Mouse (Mus musculus): ENCODE measurements at regions not wholly inside any gene's neighbourhood (a gene's known extent, or its start where the extent isn't known, plus 50 kb on each side); places are given as distances from the start of the nearest gene placed in this dataset.

- peak overlapping the region; percentile 80 for H3K27ac ChIP-seq (ENCODE audit: low read length)
- ATAC-seq = no peak
- peaks cover 4% of the 10 kb centered on the region; the same call in 1 of the 2 replicates for H3K4me1 ChIP-seq (ENCODE audit: insufficient read depth, low read depth, low read length)
- DNase-seq (ENCODE audit: low spot score) = peak; percentile 22
- H3K36me3 ChIP-seq (ENCODE audit: insufficient read depth, low read length) = no peaks in the 10 kb centered on the region
- H3K4me3 ChIP-seq (ENCODE audit: low read depth, low read length) = no peak overlapping the region
- H3K4me2 ChIP-seq (replicated peaks; ENCODE audit: low read depth, low read length) = no peak overlapping the region
- no peaks in the 10 kb centered on the region for H3K27me3 ChIP-seq (replicated peaks; ENCODE audit: insufficient read depth, low read length)
- H3K9me3 ChIP-seq (ENCODE audit: low read length) = no peaks in the 10 kb centered on the region
- WGBS = 36% methylated on average over 2 of the region's 2 CpGs
- H3K9ac ChIP-seq (replicated peaks; ENCODE audit: low read depth) = no peak overlapping the region
- no peak for TF ChIP-seq EP300 (IDR thresholded peaks at IDR 0.05)
- TF ChIP-seq CTCF (IDR thresholded peaks at IDR 0.05) = no peak
These were observed 52.0 kb upstream of the 4930432M17Rik start for GRCm38 (mm10) chr3:121618561-121618960.

GRCm38 (mm10) chr3:121618161-121618560 lies 52.4 kb upstream of the 4930432M17Rik start:
- no peaks in the 10 kb centered on the region for H3K9me3 ChIP-seq (ENCODE audit: low read length)
- H3K27me3 ChIP-seq (replicated peaks; ENCODE audit: insufficient read depth, low read length) = no peaks in the 10 kb centered on the region
- no peaks in the 10 kb centered on the region for H3K36me3 ChIP-seq (ENCODE audit: insufficient read depth, low read length)
- peaks cover 4% of the 10 kb centered on the region; the same call in 1 of the 2 replicates for H3K4me1 ChIP-seq (ENCODE audit: insufficient read depth, low read depth, low read length)
- TF ChIP-seq CTCF (IDR thresholded peaks at IDR 0.05) (no peak), EP300 (IDR thresholded peaks at IDR 0.05) (no peak)
- H3K4me2 ChIP-seq (replicated peaks; ENCODE audit: low read depth, low read length) = no peak overlapping the region
- no peak for ATAC-seq
- DNase-seq (ENCODE audit: low spot score) = no peak
- H3K27ac ChIP-seq (ENCODE audit: low read length) = peak overlapping the region; percentile 80
- 62% methylated on average over 2 of the region's 2 CpGs for WGBS
- H3K4me3 ChIP-seq (ENCODE audit: low read depth, low read length) = no peak overlapping the region
- H3K9ac ChIP-seq (replicated peaks; ENCODE audit: low read depth) = no peak overlapping the region

- Histone ChIP-seq H3K4me3 (ENCODE audit: low read depth, low read length) (no peak overlapping the region), H3K9me3 (ENCODE audit: low read length) (no peaks in the 10 kb centered on the region), H3K27me3 (replicated peaks; ENCODE audit: insufficient read depth, low read length) (no peaks in the 10 kb centered on the region), H3K4me1 (ENCODE audit: insufficient read depth, low read depth, low read length) (peaks cover 4% of the 10 kb centered on the region; the same call in 1 of the 2 replicates), H3K27ac (ENCODE audit: low read length) (peak overlapping the region; percentile 80), H3K4me2 (replicated peaks; ENCODE audit: low read depth, low read length) (no peak overlapping the region), H3K9ac (replicated peaks; ENCODE audit: low read depth) (no peak overlapping the region), H3K36me3 (ENCODE audit: insufficient read depth, low read length) (no peaks in the 10 kb centered on the region)
- ATAC-seq = peak; percentile 89
- DNase-seq (ENCODE audit: low spot score) = peak; percentile 91
- TF ChIP-seq CTCF (IDR thresholded peaks at IDR 0.05) = no peak
- peak; percentile 100 for TF ChIP-seq EP300 (IDR thresholded peaks at IDR 0.05)
- WGBS = 26% methylated on average over 7 of the region's 7 CpGs
These were observed 53.2 kb upstream of the 4930432M17Rik start for GRCm38 (mm10) chr3:121617351-121617750.

GRCm38 (mm10) chr3:121616075-121616474 lies 54.5 kb upstream of the 4930432M17Rik start:
- H3K4me2 ChIP-seq (replicated peaks; ENCODE audit: low read depth, low read length) = no peak overlapping the region
- no peaks in the 10 kb centered on the region for H3K27me3 ChIP-seq (replicated peaks; ENCODE audit: insufficient read depth, low read length)
- DNase-seq (ENCODE audit: low spot score) (no peak), ATAC-seq (no peak)
- 90% methylated on average over 5 of the region's 5 CpGs for WGBS
- no peaks in the 10 kb centered on the region for H3K9me3 ChIP-seq (ENCODE audit: low read length)
- H3K4me3 ChIP-seq (ENCODE audit: low read depth, low read length) = no peak overlapping the region
- TF ChIP-seq CTCF (IDR thresholded peaks at IDR 0.05) (no peak), EP300 (IDR thresholded peaks at IDR 0.05) (no peak)
- H3K4me1 ChIP-seq (ENCODE audit: insufficient read depth, low read depth, low read length) = peaks cover 4% of the 10 kb centered on the region; the same call in 1 of the 2 replicates
- H3K9ac ChIP-seq (replicated peaks; ENCODE audit: low read depth) = no peak overlapping the region
- H3K36me3 ChIP-seq (ENCODE audit: insufficient read depth, low read length) = no peaks in the 10 kb centered on the region
- no peak overlapping the region for H3K27ac ChIP-seq (ENCODE audit: low read length)

GRCm38 (mm10) chr3:121614741-121615140 lies 55.8 kb upstream of the 4930432M17Rik start:
- H3K4me1 ChIP-seq (ENCODE audit: insufficient read depth, low read depth, low read length) = peaks cover 4% of the 10 kb centered on the region; the same call in 1 of the 2 replicates
- no peak overlapping the region for H3K27ac ChIP-seq (ENCODE audit: low read length)
- no peak overlapping the region for H3K4me2 ChIP-seq (replicated peaks; ENCODE audit: low read depth, low read length)
- H3K9ac ChIP-seq (replicated peaks; ENCODE audit: low read depth) = no peak overlapping the region
- TF ChIP-seq EP300 (IDR thresholded peaks at IDR 0.05) (no peak), CTCF (IDR thresholded peaks at IDR 0.05) (no peak)
- H3K36me3 ChIP-seq (ENCODE audit: insufficient read depth, low read length) = no peaks in the 10 kb centered on the region
- H3K4me3 ChIP-seq (ENCODE audit: low read depth, low read length) = no peak overlapping the region
- no peak for ATAC-seq
- H3K9me3 ChIP-seq (ENCODE audit: low read length) = no peaks in the 10 kb centered on the region
- DNase-seq (ENCODE audit: low spot score) = no peak
- no peaks in the 10 kb centered on the region for H3K27me3 ChIP-seq (replicated peaks; ENCODE audit: insufficient read depth, low read length)
- 79% methylated on average over 7 of the region's 7 CpGs for whole genome bisulfite sequencing

- H3K4me1 ChIP-seq (ENCODE audit: insufficient read depth, low read depth, low read length) = peaks cover 1% of the 10 kb centered on the region; the same call in 1 of the 2 replicates
- H3K4me3 ChIP-seq (ENCODE audit: low read depth, low read length) = no peak overlapping the region
- no peak for ATAC-seq
- TF ChIP-seq EP300 (IDR thresholded peaks at IDR 0.05) = no peak
- TF ChIP-seq CTCF (IDR thresholded peaks at IDR 0.05) = no peak
- H3K9me3 ChIP-seq (ENCODE audit: low read length) = no peaks in the 10 kb centered on the region
- H3K27me3 ChIP-seq (replicated peaks; ENCODE audit: insufficient read depth, low read length) = no peaks in the 10 kb centered on the region
- H3K4me2 ChIP-seq (replicated peaks; ENCODE audit: low read depth, low read length) = no peak overlapping the region
- H3K36me3 ChIP-seq (ENCODE audit: insufficient read depth, low read length) = no peaks in the 10 kb centered on the region
- DNase-seq (ENCODE audit: low spot score) = no peak
- 80% methylated on average over 3 of the region's 3 CpGs for WGBS
- H3K9ac ChIP-seq (replicated peaks; ENCODE audit: low read depth) = no peak overlapping the region
- H3K27ac ChIP-seq (ENCODE audit: low read length) = no peak overlapping the region
These were observed 57.3 kb upstream of the 4930432M17Rik start for GRCm38 (mm10) chr3:121613224-121613623.

- Histone ChIP-seq H3K9ac (replicated peaks; ENCODE audit: low read depth) (no peak overlapping the region), H3K4me1 (ENCODE audit: insufficient read depth, low read depth, low read length) (peaks cover 9% of the 10 kb centered on the region; the same call in 1 of the 2 replicates), H3K36me3 (ENCODE audit: insufficient read depth, low read length) (no peaks in the 10 kb centered on the region), H3K9me3 (ENCODE audit: low read length) (no peaks in the 10 kb centered on the region), H3K4me2 (replicated peaks; ENCODE audit: low read depth, low read length) (no peak overlapping the region), H3K27me3 (replicated peaks; ENCODE audit: insufficient read depth, low read length) (no peaks in the 10 kb centered on the region), H3K4me3 (ENCODE audit: low read depth, low read length) (no peak overlapping the region), H3K27ac (ENCODE audit: low read length) (peak overlapping the region; percentile 54)
- TF ChIP-seq CTCF (IDR thresholded peaks at IDR 0.05) = peak; percentile 45
- no peak for TF ChIP-seq EP300 (IDR thresholded peaks at IDR 0.05)
- DNase-seq (ENCODE audit: low spot score) = peak; percentile 69
- WGBS = 52% methylated on average over 7 of the region's 7 CpGs
- peak; percentile 53 for ATAC-seq
These were observed 60.7 kb upstream of the 4930432M17Rik start for GRCm38 (mm10) chr3:121609845-121610244.
